Mouse (Mus musculus): ENCODE measurements around the gene Faiml. TPM values are rescaled to one million over a fixed set of nuclear protein-coding genes. Genes with fewer than 3 reads are reported as not detected.

Gene Faiml
- not detected for polyA plus RNA-seq (2017; shearing (Covaris generic))

GRCm38 (mm10) chr9:99237139-99237538, at the start of gene Faiml:
Gene Faiml, minus strand, starts transcription at chr9:99237239.

DNA sequence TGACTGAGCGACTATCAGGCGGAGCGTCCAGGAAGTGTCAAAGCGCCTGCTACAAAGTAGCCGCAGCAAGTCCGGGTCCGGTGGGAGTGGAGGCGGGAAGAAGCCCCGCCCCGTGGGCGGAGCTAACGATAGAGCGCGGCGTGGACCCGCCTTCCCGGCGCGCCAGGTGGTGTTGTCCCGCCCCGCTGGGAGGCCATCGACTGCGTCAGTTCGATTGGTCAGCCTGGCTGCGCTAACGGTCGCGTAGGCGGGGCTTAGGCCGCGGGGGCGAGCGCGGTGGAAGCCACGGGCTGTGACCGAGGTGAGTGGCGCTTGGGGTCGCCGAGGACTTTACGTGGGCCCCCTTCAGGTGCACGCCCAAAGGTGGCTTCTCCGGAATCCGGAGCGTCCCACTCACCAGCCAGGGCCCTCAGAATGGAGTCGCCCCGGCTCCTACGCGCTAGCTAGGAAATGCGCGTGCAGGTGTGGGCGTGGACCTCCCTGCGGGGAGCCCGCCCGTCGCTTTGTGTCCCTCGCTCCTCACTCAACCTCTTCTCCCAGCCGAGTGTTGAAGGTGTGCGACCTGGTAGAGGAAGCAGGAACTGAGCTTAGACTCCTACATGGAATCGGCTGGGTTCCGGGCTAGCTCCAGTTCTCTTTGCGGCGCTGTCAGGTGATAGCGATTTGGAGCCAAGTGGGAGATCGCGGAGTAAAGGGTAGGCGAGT, 6.3 kb upstream of the Faiml start, which contains the start of gene Cep70:
Gene Cep70 (plus strand): TSS at position 178 of the 705 bp plus-strand sequence.

Other genes with a start within 250 kb of the Faiml start
- 1.2 TPM for gene Gm1123, start 201.5 kb downstream of the Faiml start, polyA plus RNA-seq (2017; shearing (Covaris generic))
- 1.7 TPM for gene Pik3cb, start 96.6 kb downstream of the Faiml start, polyA plus RNA-seq (2017; shearing (Covaris generic))
- 22.2 TPM for gene Cep70, start 6.1 kb upstream of the Faiml start, polyA plus RNA-seq (2017; shearing (Covaris generic))
- not detected for gene Esyt3, start 121.3 kb upstream of the Faiml start, polyA plus RNA-seq (2017; shearing (Covaris generic))
- gene Mras, start 200.1 kb upstream of the Faiml start, polyA plus RNA-seq (2017; shearing (Covaris generic)): not detected
- gene Nme9, start 214.2 kb upstream of the Faiml start, polyA plus RNA-seq (2017; shearing (Covaris generic)): not detected